Mouse (Mus musculus) Patski (cell line): ENCODE measurements at regions not wholly inside any gene's neighbourhood (a gene's known extent, or its start where the extent isn't known, plus 50 kb on each side); places are given as distances from the start of the nearest gene placed in this dataset.
"Not testable (repeated sequence)": the region's sequence is repeated elsewhere in the genome, so short reads cannot be mapped to it uniquely, and the experiment has no call there.

Experiments used
- ATAC-seq: fragments of 100-300 bp; one replicate; pipeline ENCODE4 v1.8.0; 2021
- CTCF ChIA-PET: fragments of 350-600 bp; sonication (Branson Sonifier 250); formaldehyde crosslinking; loops from one replicate; lab custom pipeline; 2022; ENCODE audit warnings: inconsistent platforms; lab: Charles Lee
- POLR2A ChIA-PET: fragments of 350-600 bp; sonication (Branson Sonifier 250); formaldehyde crosslinking; loops from one replicate; lab custom pipeline; 2022; ENCODE audit warnings: antibody characterized with exemption, inconsistent platforms; lab: Charles Lee
- DNase-seq: peaks from one replicate; pipeline ENCODE4 v3.0.0-alpha.2; 2011; ENCODE audit warnings: low read depth, low spot score
- H3K27me3 ChIP-seq: fragments of 371-371 bp; one replicate; pipeline ENCODE4 v1.5.1; 2021
- CTCF ChIP-seq: fragments of 100-300 bp; IDR thresholded peaks from one replicate; pipeline ENCODE4 v1.5.1; 2021
- in situ Hi-C: fragments of 300-500 bp; cut with MboI; formaldehyde crosslinking; loops from 3 replicates; pipeline ENCODE4 v1.11.1; 2018; ENCODE audit warnings: low pct_unique_long_range_greater_than_20kb, mixed read lengths

- ATAC-seq, DNase-seq, in situ Hi-C loops: not testable (repeated sequence)
Observed at GRCm38 (mm10) chr1:100781006-100781405, 1008.4 kb downstream of the Cntnap5b start.

DNA sequence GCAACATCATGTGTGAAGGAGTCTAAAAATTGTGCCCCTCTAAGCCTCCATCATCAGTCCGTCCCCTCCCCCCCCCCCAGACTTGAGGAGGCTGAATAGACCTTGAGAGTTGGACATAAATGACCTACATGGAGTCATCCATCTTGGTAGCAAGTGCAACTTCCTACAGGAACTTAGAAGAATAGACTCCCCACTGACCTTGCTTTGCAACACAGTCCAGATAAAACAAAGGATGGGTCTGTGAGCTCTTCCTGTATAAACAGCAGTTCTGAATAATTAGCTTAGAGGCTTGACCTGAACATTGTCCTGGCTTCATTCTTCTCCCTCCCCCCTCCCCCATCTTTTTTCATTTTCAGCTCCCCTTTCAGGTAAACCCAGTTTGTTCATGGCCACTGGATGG is 1015.2 kb downstream of the Cntnap5b start:
- CTCF ChIA-PET = no interaction called here
- TF ChIP-seq CTCF = no peak
- in situ Hi-C loops = no loop called here
- DNase-seq (no peak), ATAC-seq (no peak)
- no peaks in the 10 kb centered on the region for H3K27me3 ChIP-seq
- POLR2A ChIA-PET = no interaction called here

More at GRCm38 (mm10) chr1:100781006-100781405, 1008.4 kb downstream of the Cntnap5b start:
- CTCF ChIA-PET, POLR2A ChIA-PET, H3K27me3 ChIP-seq: not testable (repeated sequence)

DNA sequence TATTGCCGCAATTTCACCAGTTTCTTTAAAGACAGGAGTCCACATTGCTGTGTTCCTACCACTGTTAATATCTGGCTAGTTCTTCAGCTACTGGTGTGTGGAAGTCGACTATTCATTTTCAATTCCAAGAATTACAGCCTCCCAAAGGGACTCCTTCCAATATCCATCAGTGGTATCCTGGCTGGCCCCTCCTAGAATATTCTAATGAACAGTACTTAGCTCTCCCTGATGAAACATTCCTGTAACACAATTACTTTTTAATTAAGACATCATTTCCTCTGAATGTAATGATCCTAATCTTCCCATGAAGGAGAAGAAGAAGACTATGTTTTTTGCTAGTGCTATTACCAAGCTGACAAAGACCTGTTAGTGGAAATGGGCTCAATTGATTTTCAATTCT is 1028.5 kb downstream of the Cntnap5b start:
- in situ Hi-C loops = loop anchor here (25.0 kb wide), 1 partner anchor 189 kb away; no protein-coding TSS in a partner anchor
- H3K27me3 ChIP-seq = no peaks in the 10 kb centered on the region
- ATAC-seq (no peak), DNase-seq (no peak)
- ChIA-PET CTCF (no interaction called here), POLR2A (no interaction called here)
- TF ChIP-seq CTCF = no peak
